Mouse (Mus musculus): ENCODE measurements around the gene Nelfb. TPM values are rescaled to one million over a fixed set of nuclear protein-coding genes. Genes with fewer than 3 reads are reported as not detected.

Nelfb gene
- polyA plus RNA-seq (2014; fragmentation: Illumina TruSeq; extraction: RNeasy Lipid Tissue Mini Kit (QIAGEN cat#74804); ENCODE audit: low read depth, low replicate concordance): 43.3 TPM

DNA sequence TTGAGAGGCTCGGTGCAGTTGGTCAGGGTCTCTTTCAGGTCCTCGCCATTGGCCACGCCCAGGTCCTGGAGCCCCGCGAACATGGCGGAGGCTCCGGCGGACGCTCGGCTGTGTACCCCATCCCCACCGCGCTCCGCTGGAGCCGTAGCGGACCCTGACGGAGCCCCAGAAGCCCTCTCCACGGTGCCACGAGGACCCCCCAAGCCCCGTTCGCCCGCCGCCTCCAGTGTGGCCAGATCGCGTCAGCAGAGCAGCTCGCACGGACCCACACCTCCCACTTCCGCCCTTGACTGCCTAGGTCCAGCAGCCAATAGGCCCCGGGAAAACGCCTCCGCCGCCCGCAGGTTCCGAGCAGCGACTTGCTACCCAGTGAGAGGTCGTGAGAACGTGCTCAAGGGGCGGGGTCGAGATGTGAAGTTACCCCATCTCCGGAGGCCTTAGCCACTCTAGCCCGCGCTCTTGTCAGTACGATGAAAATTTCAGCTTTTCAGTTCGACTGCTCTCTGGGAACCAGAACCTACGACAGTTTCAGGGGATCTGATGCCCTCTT, at the start of gene Nelfb:
Gene Nelfb, minus strand, starts transcription at position 369 of the 550 bp plus-strand sequence.

DNA sequence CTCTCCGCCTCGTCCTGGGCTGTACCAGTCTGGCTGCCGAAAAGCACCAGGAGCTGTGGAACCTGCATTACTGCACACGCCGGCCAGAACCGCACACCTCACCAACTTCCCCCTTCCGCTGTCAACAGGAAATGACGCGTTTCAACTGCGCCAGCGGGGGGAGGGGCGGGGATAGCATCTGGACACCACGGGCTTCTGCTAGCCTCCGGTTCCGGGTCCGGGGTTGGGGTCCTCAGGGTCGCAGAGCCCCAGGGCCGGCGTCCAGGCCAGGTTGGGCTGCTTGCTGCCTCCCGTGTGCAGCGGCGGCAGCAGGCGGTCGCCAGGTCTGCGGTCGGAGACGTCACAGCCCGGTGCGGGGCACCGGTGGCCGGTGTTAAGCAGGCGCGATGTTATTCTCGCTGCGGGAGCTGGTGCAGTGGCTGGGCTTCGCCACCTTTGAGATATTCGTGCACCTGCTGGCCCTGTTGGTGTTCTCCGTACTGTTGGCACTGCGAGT, 44.0 kb upstream of the Nelfb start, which contains the start of gene Tmem203:
Gene Tmem203, plus strand, starts transcription at position 156 of the 496 bp plus-strand sequence.

DNA sequence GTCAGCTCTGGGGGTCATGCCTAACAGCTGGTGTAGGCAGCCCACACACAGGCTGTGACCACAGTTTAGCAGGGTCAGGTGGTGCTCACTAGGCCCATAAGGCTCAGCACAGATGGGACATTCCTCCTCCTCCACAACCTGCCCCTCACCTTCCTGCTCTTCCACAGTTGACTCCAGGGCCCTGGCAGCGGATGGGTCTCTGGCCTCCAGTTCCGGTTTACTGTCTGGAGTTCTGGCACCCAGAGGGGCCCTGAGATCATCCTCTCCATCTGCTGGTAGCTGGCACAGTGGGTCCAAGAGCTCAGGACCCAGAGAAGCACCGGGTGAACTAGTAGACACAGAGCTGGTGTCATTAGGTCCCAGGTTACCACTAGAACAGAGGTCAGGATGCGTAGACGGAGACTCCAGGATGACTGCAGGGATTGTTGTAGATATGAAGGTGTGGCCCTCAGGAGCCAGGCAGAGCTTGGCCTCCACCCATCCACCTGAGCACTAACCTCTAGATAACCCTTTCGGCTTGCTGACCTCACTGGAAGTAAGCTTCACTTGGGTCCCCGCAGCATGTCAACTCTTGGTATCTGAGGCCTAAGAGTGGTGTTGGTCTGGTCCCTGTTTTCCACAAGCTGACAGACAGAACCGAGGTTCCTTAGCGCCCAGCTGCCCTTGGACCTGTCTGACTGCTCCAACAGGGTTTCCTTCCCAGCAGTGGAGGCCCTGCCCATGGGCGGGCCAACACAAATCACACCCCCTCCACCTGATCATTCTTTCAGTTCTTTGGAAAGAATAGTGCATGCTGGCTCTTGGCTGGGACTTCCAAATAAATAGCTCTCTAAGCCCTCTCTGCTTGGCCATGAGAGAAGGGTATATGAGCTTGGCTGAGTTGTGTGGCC, 35.1 kb upstream of the Nelfb start, which contains the start of gene AL732309.1:
Gene AL732309.1, minus strand, starts transcription at position 681 of the 890 bp plus-strand sequence.

DNA sequence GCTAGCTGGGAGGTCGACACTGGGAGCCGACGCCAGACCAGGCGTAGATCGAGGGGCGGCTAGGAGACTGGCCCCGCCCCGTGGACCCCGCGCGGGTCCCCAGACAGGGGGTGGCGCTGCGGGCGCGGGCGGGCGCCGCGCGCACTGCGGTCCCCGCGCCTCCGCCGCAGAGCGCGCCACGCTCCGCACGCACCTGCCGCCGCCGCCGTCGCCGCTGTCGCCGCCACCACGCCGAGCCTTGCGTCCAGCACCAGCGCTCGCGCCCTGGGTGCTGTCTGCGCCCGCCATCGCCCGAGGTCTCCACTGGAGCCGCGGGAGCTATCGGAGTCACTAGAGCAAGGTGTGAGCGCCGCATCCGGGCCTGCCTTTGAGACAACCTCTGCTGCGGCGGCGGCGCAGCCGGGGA, 30.8 kb upstream of the Nelfb start, which contains the start of the genes Rnf208 and Cysrt1:
Gene Rnf208, plus strand, starts transcription at position 155 of the 406 bp plus-strand sequence.
Gene Cysrt1, minus strand, starts transcription at position 352 of the 406 bp plus-strand sequence.

DNA sequence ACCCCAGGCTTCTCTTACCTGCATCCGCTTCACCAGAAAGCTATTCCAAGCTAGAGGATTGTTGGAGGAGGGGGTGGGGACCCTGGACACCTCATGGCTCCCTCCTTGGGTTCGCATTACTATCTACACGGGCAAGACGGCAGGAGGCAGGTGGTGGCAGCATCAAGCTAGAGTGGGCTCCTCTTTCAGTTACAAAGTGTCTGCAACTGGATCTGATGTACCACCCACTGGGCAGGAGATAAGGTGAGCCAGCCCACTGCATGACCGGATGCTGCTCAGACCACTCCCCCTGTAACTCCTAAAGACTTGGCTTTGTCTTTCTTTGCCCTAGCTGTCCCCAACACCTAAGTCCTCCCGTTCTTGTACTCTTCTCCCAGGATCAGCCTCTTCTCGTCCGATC, 25.3 kb upstream of the Nelfb start, which contains the start of gene Rnf224:
Gene Rnf224, minus strand, starts transcription at position 174 of the 400 bp plus-strand sequence.

DNA sequence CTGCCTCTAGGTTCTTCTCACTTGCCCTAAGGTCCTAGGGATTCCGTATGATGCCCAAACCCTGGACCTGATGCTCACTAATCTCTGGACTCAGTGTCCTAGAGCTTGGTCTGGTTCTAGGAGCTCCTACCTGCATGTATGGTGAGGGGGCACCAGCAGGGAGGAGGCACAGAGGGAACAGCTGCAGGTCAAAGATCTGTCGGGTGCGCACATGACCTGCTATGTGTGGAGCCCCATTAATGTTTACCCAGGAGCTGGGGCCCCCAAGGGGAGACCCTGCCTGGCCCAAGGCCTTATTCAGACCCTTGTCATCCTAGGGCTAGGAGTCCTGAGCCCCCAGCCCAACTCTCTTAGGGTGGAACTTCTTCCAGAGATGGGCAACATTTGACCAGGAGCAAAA, 22.8 kb upstream of the Nelfb start, which contains the start of gene Slc34a3:
Gene Slc34a3, minus strand, starts transcription at position 315 of the 400 bp plus-strand sequence.

DNA sequence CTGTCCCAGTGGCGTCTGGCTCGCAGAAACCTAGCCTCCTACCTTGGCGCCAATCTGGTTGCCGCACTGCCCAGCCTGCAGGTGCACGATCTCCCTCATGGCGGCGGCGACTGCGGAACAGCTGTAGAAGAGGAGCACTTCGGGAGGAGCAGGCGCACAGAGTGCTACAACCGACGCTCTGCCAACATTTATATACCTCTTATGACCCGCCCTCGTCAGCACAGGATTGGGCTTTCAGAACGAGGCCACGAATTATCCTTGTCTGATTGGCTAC, 13.1 kb upstream of the Nelfb start, which contains the start of gene Tubb4b:
Gene Tubb4b, minus strand, starts transcription at position 211 of the 274 bp plus-strand sequence.

DNA sequence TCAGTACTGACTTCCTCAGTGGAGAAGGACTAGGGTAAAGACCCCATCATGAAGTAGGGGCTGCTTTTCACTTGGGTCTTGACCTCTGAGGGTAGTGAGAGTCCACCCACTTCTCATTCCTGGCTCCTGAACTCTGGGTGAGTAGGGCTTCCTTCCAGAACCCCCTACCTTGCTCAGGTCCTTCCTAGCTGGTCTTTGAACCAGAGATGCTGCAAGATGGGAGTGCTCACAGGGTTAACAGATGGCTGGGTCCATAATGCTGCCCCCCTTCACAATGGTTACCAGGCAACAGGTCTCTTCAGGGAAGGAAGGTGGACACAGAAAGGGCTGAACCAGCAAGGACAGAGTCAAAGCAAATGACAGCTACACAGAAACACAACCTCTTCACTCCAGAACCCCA, 7.2 kb upstream of the Nelfb start, which contains the start of gene Fam166a:
Gene Fam166a, plus strand, starts transcription at position 301 of the 400 bp plus-strand sequence.

DNA sequence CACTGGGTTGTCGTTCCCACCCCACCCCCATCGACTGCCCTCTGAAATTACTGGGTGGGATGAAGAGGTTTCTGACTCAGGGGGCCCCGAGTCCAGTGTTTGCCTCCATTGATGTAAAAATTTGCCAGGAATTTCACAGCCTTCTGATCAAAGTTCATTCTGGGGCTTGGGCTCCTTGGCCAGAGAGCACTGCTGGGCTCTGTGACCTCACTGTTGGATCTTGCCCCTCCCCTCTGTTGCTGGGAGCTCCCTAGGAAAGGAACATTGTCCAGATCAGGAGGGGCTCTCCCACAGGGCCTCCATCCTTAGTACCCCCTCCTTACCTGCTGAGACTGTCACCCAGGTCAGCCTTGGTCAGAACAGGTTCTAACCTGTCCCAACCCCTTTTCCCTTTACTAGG, 3.2 kb upstream of the Nelfb start, which contains the start of gene Stpg3:
Gene Stpg3, minus strand, starts transcription at position 194 of the 400 bp plus-strand sequence.

DNA sequence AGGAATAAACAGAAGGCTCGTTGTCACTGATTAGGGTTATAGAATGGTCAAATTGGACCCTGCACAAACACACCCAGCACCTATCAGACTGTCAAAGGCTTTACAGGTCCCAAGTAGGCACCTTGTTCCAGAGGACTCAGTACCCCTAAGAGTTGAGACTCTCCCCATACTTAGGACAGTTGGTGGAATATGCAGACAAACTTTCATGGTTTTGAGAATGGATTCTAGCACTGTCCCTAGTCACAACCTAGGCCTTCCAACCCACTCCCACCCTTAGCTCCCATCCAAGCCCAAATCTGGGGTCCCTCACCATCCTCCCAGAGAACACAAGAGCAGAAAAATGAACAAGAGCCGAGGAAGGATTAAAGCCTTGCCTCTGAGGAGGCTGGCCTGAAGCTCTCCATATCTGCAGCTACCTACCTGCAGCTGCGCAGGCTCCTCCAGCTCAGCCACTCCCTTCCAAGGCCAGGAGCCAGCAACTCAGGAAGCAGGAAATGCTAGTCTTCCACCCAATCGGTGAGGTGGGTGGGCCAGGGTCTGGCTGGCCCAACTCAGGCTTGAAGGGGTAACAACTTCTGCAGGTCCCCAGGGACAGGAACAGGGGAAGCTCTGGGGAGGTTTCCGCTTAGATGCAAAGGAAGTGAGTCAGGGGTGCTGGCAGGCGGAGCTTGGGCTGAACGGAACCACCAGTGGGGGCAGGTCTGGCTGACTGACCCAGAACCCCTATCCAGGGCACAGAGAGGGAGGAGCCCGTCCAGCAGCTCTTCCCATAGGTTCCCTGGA, 14.9 kb downstream of the Nelfb start, which contains the start of gene Tor4a:
Gene Tor4a, minus strand, starts transcription at position 715 of the 783 bp plus-strand sequence.

DNA sequence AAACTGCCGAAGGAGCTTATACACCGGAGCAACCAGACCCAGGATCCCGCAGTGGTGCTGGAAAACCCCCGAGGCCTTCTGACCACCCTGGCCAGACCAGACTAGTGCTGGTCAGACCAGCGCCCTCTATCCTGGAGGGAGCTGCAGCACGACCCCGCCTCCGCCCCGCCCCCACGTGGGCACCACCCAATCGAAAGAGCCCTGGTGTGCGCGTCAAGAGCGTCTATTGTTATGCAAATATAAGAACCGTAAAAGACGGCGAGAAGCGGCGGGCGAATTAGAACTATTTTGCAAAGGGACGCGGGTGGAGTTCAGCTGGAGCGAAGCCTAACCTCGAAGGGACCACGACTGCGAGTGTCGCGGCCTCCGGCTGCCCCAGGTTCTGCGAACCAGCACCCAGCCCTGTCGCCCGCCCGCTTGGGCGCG, 30.8 kb downstream of the Nelfb start, which contains the start of gene Nrarp:
Gene Nrarp, plus strand, starts transcription at position 281 of the 426 bp plus-strand sequence.

Other genes starting within 250 kb of the Nelfb start
- 14.1 TPM for gene Dph7, start 249.1 kb downstream of the Nelfb start, polyA plus RNA-seq (2014; fragmentation: Illumina TruSeq; extraction: RNeasy Lipid Tissue Mini Kit (QIAGEN cat#74804); ENCODE audit: low read depth, low replicate concordance)
- gene Mrpl41, start 236.4 kb downstream of the Nelfb start, polyA plus RNA-seq (2014; fragmentation: Illumina TruSeq; extraction: RNeasy Lipid Tissue Mini Kit (QIAGEN cat#74804); ENCODE audit: low read depth, low replicate concordance): 91.4 TPM
- gene Pnpla7, start 235.5 kb downstream of the Nelfb start, polyA plus RNA-seq (2014; fragmentation: Illumina TruSeq; extraction: RNeasy Lipid Tissue Mini Kit (QIAGEN cat#74804); ENCODE audit: low read depth, low replicate concordance): 24.9 TPM
- 187 TPM for gene Nsmf, start 157.1 kb downstream of the Nelfb start, polyA plus RNA-seq (2014; fragmentation: Illumina TruSeq; extraction: RNeasy Lipid Tissue Mini Kit (QIAGEN cat#74804); ENCODE audit: low read depth, low replicate concordance)
- 3.4 TPM for gene Entpd8, start 131.2 kb downstream of the Nelfb start, polyA plus RNA-seq (2014; fragmentation: Illumina TruSeq; extraction: RNeasy Lipid Tissue Mini Kit (QIAGEN cat#74804); ENCODE audit: low read depth, low replicate concordance)
- 0.26 TPM for gene Noxa1, start 116.3 kb downstream of the Nelfb start, polyA plus RNA-seq (2014; fragmentation: Illumina TruSeq; extraction: RNeasy Lipid Tissue Mini Kit (QIAGEN cat#74804); ENCODE audit: low read depth, low replicate concordance)
- gene Nrarp, start 30.7 kb downstream of the Nelfb start, polyA plus RNA-seq (2014; fragmentation: Illumina TruSeq; extraction: RNeasy Lipid Tissue Mini Kit (QIAGEN cat#74804); ENCODE audit: low read depth, low replicate concordance): 6.2 TPM
- 24.7 TPM for gene Tor4a, start 14.6 kb downstream of the Nelfb start, polyA plus RNA-seq (2014; fragmentation: Illumina TruSeq; extraction: RNeasy Lipid Tissue Mini Kit (QIAGEN cat#74804); ENCODE audit: low read depth, low replicate concordance)
- 1.8 TPM for gene Stpg3, start 3.1 kb upstream of the Nelfb start, polyA plus RNA-seq (2014; fragmentation: Illumina TruSeq; extraction: RNeasy Lipid Tissue Mini Kit (QIAGEN cat#74804); ENCODE audit: low read depth, low replicate concordance)
- gene Fam166a, start 7.3 kb upstream of the Nelfb start, polyA plus RNA-seq (2014; fragmentation: Illumina TruSeq; extraction: RNeasy Lipid Tissue Mini Kit (QIAGEN cat#74804); ENCODE audit: low read depth, low replicate concordance): 6.7 TPM
- 224 TPM for gene Tubb4b, start 13.2 kb upstream of the Nelfb start, polyA plus RNA-seq (2014; fragmentation: Illumina TruSeq; extraction: RNeasy Lipid Tissue Mini Kit (QIAGEN cat#74804); ENCODE audit: low read depth, low replicate concordance)
- gene Slc34a3, start 22.9 kb upstream of the Nelfb start, polyA plus RNA-seq (2014; fragmentation: Illumina TruSeq; extraction: RNeasy Lipid Tissue Mini Kit (QIAGEN cat#74804); ENCODE audit: low read depth, low replicate concordance): not detected
- not detected for gene Rnf224, start 25.3 kb upstream of the Nelfb start, polyA plus RNA-seq (2014; fragmentation: Illumina TruSeq; extraction: RNeasy Lipid Tissue Mini Kit (QIAGEN cat#74804); ENCODE audit: low read depth, low replicate concordance)
- gene Rnf208, start 30.8 kb upstream of the Nelfb start, polyA plus RNA-seq (2014; fragmentation: Illumina TruSeq; extraction: RNeasy Lipid Tissue Mini Kit (QIAGEN cat#74804); ENCODE audit: low read depth, low replicate concordance): 6.8 TPM
- 0.38 TPM for gene Cysrt1, start 31.0 kb upstream of the Nelfb start, polyA plus RNA-seq (2014; fragmentation: Illumina TruSeq; extraction: RNeasy Lipid Tissue Mini Kit (QIAGEN cat#74804); ENCODE audit: low read depth, low replicate concordance)
- 13.6 TPM for gene AL732309.1, start 35.4 kb upstream of the Nelfb start, polyA plus RNA-seq (2014; fragmentation: Illumina TruSeq; extraction: RNeasy Lipid Tissue Mini Kit (QIAGEN cat#74804); ENCODE audit: low read depth, low replicate concordance)
- 27.6 TPM for gene Tmem203, start 44.0 kb upstream of the Nelfb start, polyA plus RNA-seq (2014; fragmentation: Illumina TruSeq; extraction: RNeasy Lipid Tissue Mini Kit (QIAGEN cat#74804); ENCODE audit: low read depth, low replicate concordance)
- gene Tprn, start 51.1 kb upstream of the Nelfb start, polyA plus RNA-seq (2014; fragmentation: Illumina TruSeq; extraction: RNeasy Lipid Tissue Mini Kit (QIAGEN cat#74804); ENCODE audit: low read depth, low replicate concordance): 11.7 TPM
- gene Ssna1, start 60.9 kb upstream of the Nelfb start, polyA plus RNA-seq (2014; fragmentation: Illumina TruSeq; extraction: RNeasy Lipid Tissue Mini Kit (QIAGEN cat#74804); ENCODE audit: low read depth, low replicate concordance): 57.4 TPM
- 70.9 TPM for gene Anapc2, start 61.0 kb upstream of the Nelfb start, polyA plus RNA-seq (2014; fragmentation: Illumina TruSeq; extraction: RNeasy Lipid Tissue Mini Kit (QIAGEN cat#74804); ENCODE audit: low read depth, low replicate concordance)
- gene Tmem210, start 76.7 kb upstream of the Nelfb start, polyA plus RNA-seq (2014; fragmentation: Illumina TruSeq; extraction: RNeasy Lipid Tissue Mini Kit (QIAGEN cat#74804); ENCODE audit: low read depth, low replicate concordance): 2.1 TPM
- 2.9 TPM for gene Lrrc26, start 78.4 kb upstream of the Nelfb start, polyA plus RNA-seq (2014; fragmentation: Illumina TruSeq; extraction: RNeasy Lipid Tissue Mini Kit (QIAGEN cat#74804); ENCODE audit: low read depth, low replicate concordance)
- not detected for gene Grin1, start 107.7 kb upstream of the Nelfb start, polyA plus RNA-seq (2014; fragmentation: Illumina TruSeq; extraction: RNeasy Lipid Tissue Mini Kit (QIAGEN cat#74804); ENCODE audit: low read depth, low replicate concordance)
- gene Man1b1, start 120.8 kb upstream of the Nelfb start, polyA plus RNA-seq (2014; fragmentation: Illumina TruSeq; extraction: RNeasy Lipid Tissue Mini Kit (QIAGEN cat#74804); ENCODE audit: low read depth, low replicate concordance): 44.1 TPM
- 15.5 TPM for gene Dpp7, start 144.9 kb upstream of the Nelfb start, polyA plus RNA-seq (2014; fragmentation: Illumina TruSeq; extraction: RNeasy Lipid Tissue Mini Kit (QIAGEN cat#74804); ENCODE audit: low read depth, low replicate concordance)
- gene Uap1l1, start 154.2 kb upstream of the Nelfb start, polyA plus RNA-seq (2014; fragmentation: Illumina TruSeq; extraction: RNeasy Lipid Tissue Mini Kit (QIAGEN cat#74804); ENCODE audit: low read depth, low replicate concordance): 26.4 TPM
- gene Sapcd2, start 160.8 kb upstream of the Nelfb start, polyA plus RNA-seq (2014; fragmentation: Illumina TruSeq; extraction: RNeasy Lipid Tissue Mini Kit (QIAGEN cat#74804); ENCODE audit: low read depth, low replicate concordance): 1.5 TPM
- gene Entpd2, start 184.4 kb upstream of the Nelfb start, polyA plus RNA-seq (2014; fragmentation: Illumina TruSeq; extraction: RNeasy Lipid Tissue Mini Kit (QIAGEN cat#74804); ENCODE audit: low read depth, low replicate concordance): 47.9 TPM
- 94.7 TPM for gene Npdc1, start 187.9 kb upstream of the Nelfb start, polyA plus RNA-seq (2014; fragmentation: Illumina TruSeq; extraction: RNeasy Lipid Tissue Mini Kit (QIAGEN cat#74804); ENCODE audit: low read depth, low replicate concordance)
- gene Fut7, start 211.8 kb upstream of the Nelfb start, polyA plus RNA-seq (2014; fragmentation: Illumina TruSeq; extraction: RNeasy Lipid Tissue Mini Kit (QIAGEN cat#74804); ENCODE audit: low read depth, low replicate concordance): 0.61 TPM
- gene Abca2, start 217.2 kb upstream of the Nelfb start, polyA plus RNA-seq (2014; fragmentation: Illumina TruSeq; extraction: RNeasy Lipid Tissue Mini Kit (QIAGEN cat#74804); ENCODE audit: low read depth, low replicate concordance): 204 TPM
- 34.4 TPM for gene Clic3, start 245.3 kb upstream of the Nelfb start, polyA plus RNA-seq (2014; fragmentation: Illumina TruSeq; extraction: RNeasy Lipid Tissue Mini Kit (QIAGEN cat#74804); ENCODE audit: low read depth, low replicate concordance)
- gene Paxx, start 249.6 kb upstream of the Nelfb start, polyA plus RNA-seq (2014; fragmentation: Illumina TruSeq; extraction: RNeasy Lipid Tissue Mini Kit (QIAGEN cat#74804); ENCODE audit: low read depth, low replicate concordance): 79.8 TPM

All from adipose tissue, adult 10 weeks (tissue).